Mouse (Mus musculus) lung, postnatal 0 days (tissue): ENCODE data around the gene Gprin3. TPM values are rescaled to one million over a fixed set of nuclear protein-coding genes. Genes with fewer than 3 reads are reported as not detected.

ENCODE experiments used
- ATAC-seq: fragments of 200-750 bp; cut with Nextera tagmentation; 2 replicates; pipeline ENCODE4 v1.8.0; 2017; ENCODE audit warnings: moderate library complexity
- DNase-seq: peaks from one replicate; pipeline ENCODE4 v3.0.0-alpha.2; 2016; ENCODE audit warnings: low spot score
- H3K27ac ChIP-seq: fragments of 300-500 bp; sonication (generic); 2 replicates; pipeline ENCODE4 v1.5.1; 2014; ENCODE audit warnings: antibody characterized with exemption, mild to moderate bottlenecking, low read length, mixed read lengths
- H3K27me3 ChIP-seq: fragments of 300-500 bp; sonication (generic); replicated peaks from 2 replicates; pipeline ENCODE4 v1.6.1; 2014; ENCODE audit warnings: low read length, mixed read lengths; ENCODE audit not compliant: insufficient read depth
- H3K36me3 ChIP-seq: fragments of 300-500 bp; sonication (generic); 2 replicates; pipeline ENCODE4 v1.6.1; 2014; ENCODE audit warnings: low read length, mixed read lengths; ENCODE audit not compliant: insufficient read depth
- H3K4me1 ChIP-seq: fragments of 300-500 bp; sonication (generic); 2 replicates; pipeline ENCODE4 v1.6.1; 2014; ENCODE audit warnings: antibody characterized with exemption, low read depth, low read length, mixed read lengths; ENCODE audit not compliant: insufficient read depth
- H3K4me2 ChIP-seq: fragments of 300-500 bp; sonication (generic); replicated peaks from 2 replicates; pipeline ENCODE4 v1.6.1; 2014; ENCODE audit warnings: low read depth, mild to moderate bottlenecking, low read length, moderate library complexity, mixed read lengths
- H3K4me3 ChIP-seq: fragments of 300-500 bp; sonication (generic); 2 replicates; pipeline ENCODE4 v1.5.1; 2014; ENCODE audit warnings: low read depth, low read length
- H3K9ac ChIP-seq: fragments of 300-500 bp; sonication (generic); replicated peaks from 2 replicates; pipeline ENCODE4 v1.6.1; 2014; ENCODE audit warnings: low read depth, mild to moderate bottlenecking
- H3K9me3 ChIP-seq: fragments of 300-500 bp; sonication (generic); 2 replicates; pipeline ENCODE4 v1.6.1; 2016; ENCODE audit warnings: low read length, mixed read lengths
- CTCF ChIP-seq: IDR thresholded peaks from 2 replicates; pipeline ENCODE4 v1.5.1; 2016; ENCODE audit warnings: antibody characterized with exemption, mild to moderate bottlenecking
- EP300 ChIP-seq: IDR thresholded peaks from 2 replicates; pipeline ENCODE4 v1.6.1; 2016; ENCODE audit warnings: antibody characterized with exemption, mild to moderate bottlenecking, control low read depth
- WGBS: fragments of 180-500 bp; shearing (Covaris S2); extraction: QIAGEN DNeasy Blood & Tissue Kit; methylation state at CpG from one replicate; pipeline ENCODE4 v1.1.7; 2014; 5-methylcytosine and 5-hydroxymethylcytosine counted together
- polyA plus RNA-seq: library from polyadenylated mRNA; unstranded; fragments of >200 nt; fragmentation: Nextera tagmentation; extraction: Ambion mirVana; gene quantifications from 2 replicates; pipeline ENCODE4 v1.2.1, GENCODE M21; 2015

Gprin3 gene
- polyA plus RNA-seq, 1 experiment from 2014 or later, result 11.2 TPM

DNA sequence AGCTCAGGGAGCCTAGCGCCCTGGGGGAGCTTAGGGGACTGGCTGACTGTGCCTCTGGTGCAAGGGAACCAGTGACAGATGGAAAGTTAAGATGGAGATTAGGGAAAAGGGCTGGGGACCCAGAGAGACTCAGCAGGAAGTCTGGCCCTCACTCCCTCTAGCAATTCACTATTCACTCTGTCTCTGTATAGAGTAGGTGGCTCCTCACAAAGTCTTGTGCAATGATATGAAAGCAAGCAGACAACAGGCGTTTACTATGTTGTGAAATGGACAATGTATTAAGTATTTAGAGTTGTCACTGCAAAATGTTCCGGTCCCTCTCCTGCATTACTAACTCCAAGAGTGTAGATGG, 416 bp upstream of the Gprin3 start:
- H3K36me3 ChIP-seq, result no peaks in the 10 kb centered on the region
- H3K4me3 ChIP-seq, result peak overlapping the region; percentile 56
- peak overlapping the region; percentile 76 for H3K4me2 ChIP-seq
- TF ChIP-seq CTCF (no peak), EP300 (peak; percentile 23; the same call in 1 of the 2 replicates)
- H3K4me1 ChIP-seq, result peaks cover 8% of the 10 kb centered on the region; the same call in 1 of the 2 replicates
- H3K27me3 ChIP-seq, result no peaks in the 10 kb centered on the region
- ATAC-seq (peak; percentile 20), DNase-seq (no peak)
- 28% methylated on average over 3 of the region's 3 CpGs for WGBS
- H3K27ac ChIP-seq, result no peak overlapping the region
- no peaks in the 10 kb centered on the region for H3K9me3 ChIP-seq
- no peak overlapping the region for H3K9ac ChIP-seq

DNA sequence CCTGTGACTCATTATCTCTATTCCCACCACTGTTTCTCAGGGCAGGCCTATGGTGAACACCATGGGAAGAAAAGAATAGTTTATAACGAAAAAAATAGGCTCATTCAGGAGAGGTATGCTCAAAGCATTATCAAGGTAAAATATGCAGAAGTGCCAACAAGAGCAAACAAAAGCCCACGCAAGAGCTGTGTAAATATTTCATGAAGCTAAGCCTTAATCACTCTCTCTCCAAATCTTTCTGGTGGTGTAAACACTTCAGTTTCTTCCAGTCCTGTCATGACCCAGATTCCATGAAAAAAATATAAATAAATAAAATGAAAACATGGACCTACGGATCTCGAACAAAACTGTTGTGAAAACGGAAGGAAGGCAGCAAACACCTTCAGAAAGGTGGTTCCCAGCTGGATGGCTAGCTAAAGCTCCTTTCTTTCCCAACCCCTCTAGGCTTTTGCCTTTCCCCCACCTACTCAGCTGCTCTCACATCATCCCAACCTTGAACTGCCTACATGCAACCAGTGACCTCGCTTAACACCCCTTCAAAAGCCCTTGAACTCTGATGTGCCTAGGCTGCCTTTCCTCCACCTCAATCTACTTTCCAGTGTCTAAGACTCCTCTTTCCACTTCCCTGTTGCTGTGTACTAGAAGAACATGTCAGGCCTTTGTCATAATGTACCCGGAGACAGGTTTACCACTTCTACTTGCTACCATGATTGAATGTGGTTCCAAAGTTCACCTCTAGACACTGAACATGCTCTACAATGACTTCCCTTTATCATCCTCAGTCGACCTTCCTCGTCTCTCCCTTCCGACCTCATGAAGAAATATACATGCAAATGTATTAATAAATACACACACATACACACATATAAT, 988 bp downstream of the Gprin3 start:
- Histone ChIP-seq H3K9me3 (no peaks in the 10 kb centered on the region), H3K9ac (peak overlapping the region; percentile 65; the same call in 1 of the 2 replicates), H3K27me3 (no peaks in the 10 kb centered on the region), H3K4me2 (peak overlapping the region; percentile 76), H3K4me1 (peaks cover 8% of the 10 kb centered on the region; the same call in 1 of the 2 replicates), H3K36me3 (no peaks in the 10 kb centered on the region), H3K27ac (peak overlapping the region; percentile 89), H3K4me3 (peak overlapping the region; percentile 56)
- 40% methylated on average over 10 of the region's 10 CpGs for WGBS
- ATAC-seq (peak; percentile 64), DNase-seq (peak; percentile 85)
- peak; percentile 83 for TF ChIP-seq EP300
- TF ChIP-seq CTCF, result no peak

DNA sequence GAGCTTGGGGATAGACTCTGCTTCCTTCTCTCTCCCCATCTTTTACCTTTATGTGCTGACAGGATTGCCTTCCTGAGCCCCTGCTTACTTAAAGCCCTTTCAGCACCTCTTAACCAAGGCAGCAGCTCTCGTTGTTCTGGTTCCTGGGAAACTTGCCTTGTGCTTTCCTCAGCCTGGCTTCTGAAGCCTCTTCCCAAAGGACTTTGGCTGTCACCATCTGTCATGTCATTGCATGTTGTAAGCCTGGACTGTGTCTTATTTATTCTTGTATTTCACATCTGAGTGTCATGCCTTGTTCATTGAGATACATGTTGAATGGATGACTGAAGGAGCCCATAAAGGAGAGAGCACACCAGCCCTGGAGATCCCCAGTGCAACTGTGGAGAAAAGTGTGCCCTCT, 2.3 kb downstream of the Gprin3 start:
- 0 out of 2 replicates have a peak overlapping the region, but pooled peaks have one; percentile 76 for H3K4me2 ChIP-seq
- no peak overlapping the region for H3K9ac ChIP-seq
- H3K4me1 ChIP-seq, result peaks cover 8% of the 10 kb centered on the region; the same call in 1 of the 2 replicates
- H3K27ac ChIP-seq, result no peak overlapping the region
- no peaks in the 10 kb centered on the region for H3K36me3 ChIP-seq
- no peak for TF ChIP-seq EP300
- TF ChIP-seq CTCF, result no peak
- H3K4me3 ChIP-seq, result no peak overlapping the region
- no peak for ATAC-seq
- H3K9me3 ChIP-seq, result no peaks in the 10 kb centered on the region
- no peaks in the 10 kb centered on the region for H3K27me3 ChIP-seq
- DNase-seq, result no peak
- WGBS, result 29% methylated on average over 1 of the region's 1 CpGs

DNA sequence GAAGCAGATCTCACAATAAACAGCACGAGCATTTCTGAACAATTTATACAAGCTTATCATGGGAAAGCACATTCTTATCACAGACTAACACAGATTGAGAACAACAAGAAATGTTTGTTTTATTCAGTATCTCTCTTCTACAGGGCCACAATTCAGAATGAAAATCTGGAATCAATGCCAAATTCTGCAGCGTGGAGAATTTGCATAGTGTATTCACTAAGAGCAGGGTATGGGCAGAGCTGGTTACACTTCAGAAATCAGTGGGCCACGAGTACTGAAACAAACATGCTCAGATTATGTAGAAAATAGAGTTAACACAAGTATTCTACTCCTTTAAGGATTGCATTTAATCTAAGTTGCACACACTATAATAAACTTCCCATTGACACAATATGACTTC, 6.8 kb downstream of the Gprin3 start:
- peak; percentile 31; the same call in 1 of the 2 replicates for TF ChIP-seq EP300
- no peak for TF ChIP-seq CTCF
- H3K27ac ChIP-seq, result no peak overlapping the region
- no peaks in the 10 kb centered on the region for H3K27me3 ChIP-seq
- H3K4me1 ChIP-seq, result peaks cover 4% of the 10 kb centered on the region; the same call in 1 of the 2 replicates
- 26% methylated on average over 3 of the region's 3 CpGs for WGBS
- ATAC-seq (no peak), DNase-seq (no peak)
- no peak overlapping the region for H3K9ac ChIP-seq
- no peaks in the 10 kb centered on the region for H3K9me3 ChIP-seq
- no peak overlapping the region for H3K4me2 ChIP-seq
- H3K36me3 ChIP-seq, result no peaks in the 10 kb centered on the region
- H3K4me3 ChIP-seq, result no peak overlapping the region

DNA sequence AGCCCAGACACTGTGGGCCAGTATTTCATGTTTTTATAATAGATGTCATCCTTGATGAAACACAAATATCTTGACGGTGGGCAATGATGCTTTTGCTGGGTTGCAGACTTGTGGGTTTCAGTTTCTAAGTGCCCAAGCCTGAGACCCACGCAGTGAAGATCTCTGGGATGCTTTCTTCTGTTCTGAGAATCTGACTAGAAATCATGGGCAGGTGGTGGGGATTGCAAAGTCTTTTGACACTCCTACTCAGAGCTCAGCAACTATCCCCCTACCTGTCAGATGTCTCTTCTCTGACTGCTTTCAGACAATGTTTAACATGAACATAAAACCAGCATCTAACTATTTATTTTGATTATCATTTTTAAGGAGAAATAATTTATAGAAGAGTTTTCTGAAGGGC, 7.4 kb downstream of the Gprin3 start:
- DNase-seq, result no peak

DNA sequence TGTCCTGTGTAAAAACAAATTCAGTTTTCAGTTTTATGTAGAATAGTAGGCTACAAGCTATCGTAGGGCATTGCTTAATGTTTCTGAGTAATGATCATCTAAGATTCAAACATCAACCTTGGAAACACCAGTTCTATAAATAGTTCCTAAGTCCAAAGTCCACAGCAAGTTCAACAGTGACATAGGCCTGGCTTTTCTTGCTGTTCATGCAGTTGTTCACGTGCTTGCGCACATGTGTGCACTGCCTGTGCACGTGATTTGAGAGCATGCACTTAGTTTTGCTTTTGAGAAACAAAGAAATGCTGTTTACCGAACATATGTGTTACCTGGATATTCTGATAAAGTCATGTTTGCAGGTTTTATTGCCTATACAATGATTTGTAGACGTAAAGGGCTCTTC, 11.3 kb downstream of the Gprin3 start:
- H3K36me3 ChIP-seq, result no peaks in the 10 kb centered on the region
- no peaks in the 10 kb centered on the region for H3K9me3 ChIP-seq
- H3K4me1 ChIP-seq, result peaks cover 5% of the 10 kb centered on the region; the same call in 1 of the 2 replicates
- H3K9ac ChIP-seq, result no peak overlapping the region
- ATAC-seq (no peak), DNase-seq (no peak)
- no peak overlapping the region for H3K27ac ChIP-seq
- H3K27me3 ChIP-seq, result no peaks in the 10 kb centered on the region
- H3K4me2 ChIP-seq, result no peak overlapping the region
- 70% methylated on average over 6 of the region's 6 CpGs for WGBS
- TF ChIP-seq EP300 (no peak), CTCF (no peak)
- no peak overlapping the region for H3K4me3 ChIP-seq

More for the DNA sequence above, 7.4 kb downstream of the Gprin3 start:
- H3K4me2 ChIP-seq, result no peak overlapping the region
- peaks cover 2% of the 10 kb centered on the region; the same call in 1 of the 2 replicates for H3K4me1 ChIP-seq
- no peak for TF ChIP-seq CTCF
- TF ChIP-seq EP300, result no peak
- H3K27ac ChIP-seq, result no peak overlapping the region
- ATAC-seq, result no peak
- H3K9ac ChIP-seq, result no peak overlapping the region
- no peaks in the 10 kb centered on the region for H3K36me3 ChIP-seq
- WGBS, result 58% methylated on average over 2 of the region's 2 CpGs
- H3K4me3 ChIP-seq, result no peak overlapping the region
- no peaks in the 10 kb centered on the region for H3K9me3 ChIP-seq
- H3K27me3 ChIP-seq, result no peaks in the 10 kb centered on the region
